Mouse (Mus musculus) embryonic facial prominence, embryonic 14.5 days (tissue): ENCODE measurements at regions not wholly inside any gene's neighbourhood (a gene's known extent, or its start where the extent isn't known, plus 50 kb on each side); places are given as distances from the start of the nearest gene placed in this dataset.

Source experiments
- ATAC-seq: fragments of 200-750 bp; cut with Nextera tagmentation; 2 replicates; pipeline ENCODE4 v1.8.0; 2017; ENCODE audit warnings: low read depth, moderate number of reproducible peaks, moderate TSS enrichment
- DNase-seq: peaks from one replicate; pipeline ENCODE4 v3.0.0-alpha.2; 2015; ENCODE audit warnings: low spot score
- H3K27ac ChIP-seq: fragments of 300-500 bp; sonication (generic); replicated peaks from 2 replicates; pipeline ENCODE4 v1.5.1; 2014; ENCODE audit warnings: low read depth, mild to moderate bottlenecking, low read length, moderate library complexity
- H3K27me3 ChIP-seq: fragments of 300-500 bp; sonication (generic); replicated peaks from 2 replicates; pipeline ENCODE4 v1.6.1; 2014; ENCODE audit warnings: low read length; ENCODE audit not compliant: control insufficient read depth, insufficient read depth
- H3K36me3 ChIP-seq: fragments of 300-500 bp; sonication (generic); 2 replicates; pipeline ENCODE4 v1.6.1; 2014; ENCODE audit warnings: low read length, mixed read lengths; ENCODE audit not compliant: control insufficient read depth, insufficient read depth
- H3K4me1 ChIP-seq: fragments of 300-500 bp; sonication (generic); 2 replicates; pipeline ENCODE4 v1.6.1; 2014; ENCODE audit warnings: antibody characterized with exemption, low read length; ENCODE audit not compliant: control insufficient read depth, insufficient read depth
- H3K4me2 ChIP-seq: fragments of 300-500 bp; sonication (generic); 2 replicates; pipeline ENCODE4 v1.6.1; 2014; ENCODE audit warnings: low read depth, mild to moderate bottlenecking, low read length, moderate library complexity, mixed read lengths
- H3K4me3 ChIP-seq: fragments of 300-500 bp; sonication (generic); 2 replicates; pipeline ENCODE4 v1.5.1; 2014; ENCODE audit warnings: low read depth, mild to moderate bottlenecking, low read length
- H3K9ac ChIP-seq: fragments of 300-500 bp; sonication (generic); 2 replicates; pipeline ENCODE4 v1.6.1; 2014; ENCODE audit warnings: low read depth, mild to moderate bottlenecking, low read length, moderate library complexity, mixed read lengths
- H3K9me3 ChIP-seq: fragments of 300-500 bp; sonication (generic); 2 replicates; pipeline ENCODE4 v1.6.1; 2016; ENCODE audit warnings: low read length; ENCODE audit not compliant: control insufficient read depth
- WGBS: fragments of 180-500 bp; shearing (Covaris S2); extraction: QIAGEN DNeasy Blood & Tissue Kit; methylation state at CpG from one replicate; pipeline ENCODE4 v1.1.7; 2014; 5-methylcytosine and 5-hydroxymethylcytosine counted together

GRCm38 (mm10) chr15:27207446-27207845, 259.0 kb upstream of the Ank start:
- no peaks in the 10 kb centered on the region for H3K4me1 ChIP-seq
- no peak overlapping the region for H3K4me3 ChIP-seq
- no peaks in the 10 kb centered on the region for H3K9me3 ChIP-seq
- no peaks in the 10 kb centered on the region for H3K36me3 ChIP-seq
- no peak overlapping the region for H3K27ac ChIP-seq
- 65% methylated on average over 11 of the region's 11 CpGs for WGBS
- no peak for DNase-seq
- no peaks in the 10 kb centered on the region for H3K27me3 ChIP-seq
- no peak overlapping the region for H3K4me2 ChIP-seq
- ATAC-seq, result no peak
- no peak overlapping the region for H3K9ac ChIP-seq

GRCm38 (mm10) chr15:27216387-27216786, 250.1 kb upstream of the Ank start:
- Histone ChIP-seq H3K27me3 (no peaks in the 10 kb centered on the region), H3K4me3 (no peak overlapping the region), H3K9ac (no peak overlapping the region), H3K4me1 (0 out of 2 replicates have a peak, but pooled peaks cover 5% of the 10 kb centered on the region), H3K27ac (no peak overlapping the region), H3K4me2 (no peak overlapping the region), H3K36me3 (no peaks in the 10 kb centered on the region), H3K9me3 (no peaks in the 10 kb centered on the region)
- no peak for DNase-seq
- ATAC-seq, result no peak
- WGBS, result 34% methylated on average over 7 of the region's 7 CpGs

GRCm38 (mm10) chr15:27219126-27219738, 247.2 kb upstream of the Ank start:
- H3K9me3 ChIP-seq, result no peaks in the 10 kb centered on the region
- H3K4me2 ChIP-seq, result no peak overlapping the region
- WGBS, result 93% methylated on average over 3 of the region's 3 CpGs
- H3K27me3 ChIP-seq, result no peaks in the 10 kb centered on the region
- no peak for ATAC-seq
- no peak overlapping the region for H3K9ac ChIP-seq
- H3K4me1 ChIP-seq, result 0 out of 2 replicates have a peak, but pooled peaks cover 5% of the 10 kb centered on the region
- H3K27ac ChIP-seq, result no peak overlapping the region
- no peak for DNase-seq
- no peak overlapping the region for H3K4me3 ChIP-seq
- no peaks in the 10 kb centered on the region for H3K36me3 ChIP-seq

GRCm38 (mm10) chr15:27223610-27224511, 242.6 kb upstream of the Ank start:
- no peak for ATAC-seq
- no peaks in the 10 kb centered on the region for H3K36me3 ChIP-seq
- no peak overlapping the region for H3K9ac ChIP-seq
- H3K27ac ChIP-seq, result no peak overlapping the region
- H3K9me3 ChIP-seq, result no peaks in the 10 kb centered on the region
- 68% methylated on average over 14 of the region's 14 CpGs for WGBS
- H3K4me1 ChIP-seq, result no peaks in the 10 kb centered on the region
- H3K4me3 ChIP-seq, result no peak overlapping the region
- no peak for DNase-seq
- no peaks in the 10 kb centered on the region for H3K27me3 ChIP-seq
- H3K4me2 ChIP-seq, result no peak overlapping the region

GRCm38 (mm10) chr15:27224512-27224850, 242.0 kb upstream of the Ank start:
- H3K9ac ChIP-seq, result no peak overlapping the region
- no peaks in the 10 kb centered on the region for H3K9me3 ChIP-seq
- no peak overlapping the region for H3K27ac ChIP-seq
- DNase-seq, result no peak
- no peak overlapping the region for H3K4me2 ChIP-seq
- no peaks in the 10 kb centered on the region for H3K36me3 ChIP-seq
- no peaks in the 10 kb centered on the region for H3K4me1 ChIP-seq
- 83% methylated on average over 4 of the region's 4 CpGs for WGBS
- no peaks in the 10 kb centered on the region for H3K27me3 ChIP-seq
- H3K4me3 ChIP-seq, result no peak overlapping the region
- no peak for ATAC-seq

GRCm38 (mm10) chr15:27232804-27233203, 233.7 kb upstream of the Ank start:
- WGBS, result 58% methylated on average over 5 of the region's 5 CpGs
- Histone ChIP-seq H3K4me2 (no peak overlapping the region), H3K4me1 (no peaks in the 10 kb centered on the region), H3K27me3 (no peaks in the 10 kb centered on the region), H3K36me3 (no peaks in the 10 kb centered on the region), H3K27ac (no peak overlapping the region), H3K4me3 (no peak overlapping the region), H3K9ac (no peak overlapping the region), H3K9me3 (no peaks in the 10 kb centered on the region)
- ATAC-seq (no peak), DNase-seq (peak; percentile 36)

- H3K4me1 ChIP-seq, result no peaks in the 10 kb centered on the region
- ATAC-seq (no peak), DNase-seq (peak; percentile 71)
- no peak overlapping the region for H3K27ac ChIP-seq
- 16% methylated on average over 4 of the region's 4 CpGs for WGBS
- H3K9me3 ChIP-seq, result no peaks in the 10 kb centered on the region
- no peaks in the 10 kb centered on the region for H3K27me3 ChIP-seq
- H3K4me2 ChIP-seq, result no peak overlapping the region
- no peak overlapping the region for H3K4me3 ChIP-seq
- H3K9ac ChIP-seq, result no peak overlapping the region
- H3K36me3 ChIP-seq, result no peaks in the 10 kb centered on the region
Observed at GRCm38 (mm10) chr15:27234770-27235169, 231.7 kb upstream of the Ank start.

GRCm38 (mm10) chr15:27238301-27238700, 228.2 kb upstream of the Ank start:
- Histone ChIP-seq H3K4me2 (no peak overlapping the region), H3K27ac (no peak overlapping the region), H3K9ac (no peak overlapping the region), H3K4me3 (no peak overlapping the region), H3K27me3 (no peaks in the 10 kb centered on the region), H3K36me3 (no peaks in the 10 kb centered on the region), H3K9me3 (no peaks in the 10 kb centered on the region), H3K4me1 (no peaks in the 10 kb centered on the region)
- DNase-seq, result peak; percentile 60
- ATAC-seq, result no peak
- 70% methylated on average over 1 of the region's 1 CpGs for whole genome bisulfite sequencing

- Histone ChIP-seq H3K4me1 (no peaks in the 10 kb centered on the region), H3K36me3 (no peaks in the 10 kb centered on the region), H3K27ac (no peak overlapping the region), H3K27me3 (no peaks in the 10 kb centered on the region), H3K9ac (no peak overlapping the region), H3K4me2 (no peak overlapping the region), H3K4me3 (no peak overlapping the region), H3K9me3 (no peaks in the 10 kb centered on the region)
- 59% methylated on average over 3 of the region's 3 CpGs for WGBS
- ATAC-seq (no peak), DNase-seq (no peak)
Observed at GRCm38 (mm10) chr15:27246302-27246701, 220.2 kb upstream of the Ank start.
